Mouse (Mus musculus) olfactory bulb, adult 2 months (tissue): Measurements from ENCODE around the gene Vmn1r220.

Experiments used
- CTCF ChIP-seq: fragments of 200-500 bp; IDR thresholded peaks from 2 replicates; pipeline ENCODE4 v1.5.1; 2012; ENCODE audit warnings: low read depth, mild to moderate bottlenecking, low read length, moderate library complexity; ENCODE audit not compliant: insufficient read depth
- POLR2A ChIP-seq: fragments of 200-500 bp; IDR thresholded peaks from 2 replicates; pipeline ENCODE4 v1.6.1; 2012; ENCODE audit warnings: mild to moderate bottlenecking, low read depth, low read length, moderate library complexity; ENCODE audit not compliant: insufficient read depth

DNA sequence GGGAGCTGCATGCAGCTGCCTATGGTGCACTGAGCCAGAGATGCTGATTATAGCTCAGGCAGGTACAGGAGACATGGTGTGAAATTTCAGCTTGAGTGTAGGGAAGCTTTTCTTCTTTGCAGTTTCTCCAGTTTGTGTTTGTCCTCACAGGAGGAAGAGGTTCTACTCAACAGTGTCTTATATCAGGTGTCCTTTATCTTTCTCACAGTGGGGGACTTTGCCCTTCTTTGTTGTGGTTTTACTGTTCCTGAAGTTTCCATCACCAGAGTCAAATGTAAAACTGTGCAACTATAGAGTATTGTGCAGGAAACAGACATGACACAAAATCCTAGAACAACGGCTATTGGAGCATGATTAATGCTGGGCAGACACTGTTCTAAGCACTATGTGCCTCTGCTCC lies 54.3 kb downstream of the Vmn1r220 start:
- TF ChIP-seq POLR2A: no peak
- no peak for TF ChIP-seq CTCF
